Mouse (Mus musculus) G1E (cell line): ENCODE measurements around the gene Ssbp4.

Source experiments
- CTCF ChIP-seq: IDR thresholded peaks from 2 replicates; pipeline ENCODE4 v1.5.1; 2012; ENCODE audit warnings: low read depth, low read length, inconsistent platforms, mixed read lengths
- GATA2 ChIP-seq: IDR thresholded peaks from 2 replicates; pipeline ENCODE4 v1.6.1; 2012; ENCODE audit warnings: low read depth, low read length, inconsistent platforms, borderline replicate concordance
- POLR2AphosphoS5 ChIP-seq: IDR thresholded peaks from 2 replicates; pipeline ENCODE4 v1.6.1; 2012; ENCODE audit warnings: low read depth, low read length, inconsistent platforms; ENCODE audit not compliant: insufficient replicate concordance
- TAL1 ChIP-seq: conservative IDR thresholded peaks from 2 replicates; pipeline ENCODE4 v1.6.1; 2012; ENCODE audit warnings: low read depth, low read length, inconsistent platforms, mixed read lengths

DNA sequence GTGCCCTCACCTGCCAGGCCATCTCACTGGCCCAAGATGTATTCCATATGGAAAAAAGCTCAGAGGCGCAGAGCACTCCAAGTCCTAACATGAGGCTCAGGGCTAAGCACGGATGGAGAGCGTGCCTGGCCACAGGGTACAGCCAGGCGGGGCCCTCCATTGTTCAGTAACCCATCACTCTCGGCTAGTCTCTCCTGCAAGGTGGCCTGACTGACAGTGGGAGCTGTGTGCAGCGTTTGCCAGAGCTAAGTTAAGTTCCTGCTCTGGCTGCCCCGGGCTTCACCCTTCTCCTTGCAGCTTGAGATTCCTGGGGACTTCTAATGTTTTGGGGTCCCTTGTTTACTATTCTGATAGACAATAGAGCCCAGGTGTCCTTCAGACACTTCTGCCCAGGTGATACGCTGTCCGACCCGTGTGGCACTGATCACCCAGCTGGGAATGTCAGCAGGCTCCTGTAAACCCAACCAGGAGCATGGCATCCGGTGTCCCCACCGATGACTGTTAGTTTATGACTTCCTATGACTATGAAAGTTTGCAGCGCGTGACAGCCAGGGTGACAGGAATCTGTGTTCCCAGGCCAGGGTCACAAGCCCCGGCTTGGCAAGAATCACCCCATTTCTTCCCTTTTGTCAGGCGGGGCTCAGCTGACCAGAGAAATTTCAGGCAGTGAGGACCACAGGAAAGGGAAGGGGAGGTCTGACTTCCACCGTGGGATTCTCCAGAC lies 37.0 kb upstream of the Ssbp4 start:
- no peak for TF ChIP-seq GATA2
- no peak for TF ChIP-seq CTCF
- TF ChIP-seq TAL1: no peak
- no peak for TF ChIP-seq POLR2AphosphoS5
